Mouse (Mus musculus) WW6 (cell line): ENCODE data around the gene Mief1.

Experiments used
- DNase-seq: peaks from one replicate; pipeline ENCODE4 v3.0.0-alpha.2; 2013; ENCODE audit warnings: low read depth, low spot score

The Mief1 gene

GRCm38 (mm10) chr15:80263610-80264575 is 30.1 kb downstream of the Mief1 start, which contains the start of gene Rps19bp1:
TSS of gene Rps19bp1 (minus strand) at chr15:80264315.
- peak; percentile 88 for DNase-seq

- DNase-seq: no peak
Measured at GRCm38 (mm10) chr15:80266281-80266680, 32.5 kb downstream of the Mief1 start.

- DNase-seq: no peak
Measured at GRCm38 (mm10) chr15:80271858-80272396, 38.1 kb downstream of the Mief1 start.

- no peak for DNase-seq
Measured at GRCm38 (mm10) chr15:80277107-80277506, 43.3 kb downstream of the Mief1 start.

GRCm38 (mm10) chr15:80277625-80278024 is 43.8 kb downstream of the Mief1 start:
- DNase-seq: no peak

- no peak for DNase-seq
Measured at GRCm38 (mm10) chr15:80278121-80278759, 44.4 kb downstream of the Mief1 start.

- DNase-seq: no peak
Measured at GRCm38 (mm10) chr15:80279053-80279452, 45.2 kb downstream of the Mief1 start.

- no peak for DNase-seq
Measured at GRCm38 (mm10) chr15:80280646-80281045, 46.8 kb downstream of the Mief1 start.

GRCm38 (mm10) chr15:80286851-80287415 is 53.1 kb downstream of the Mief1 start, which contains the start of gene Cacna1i:
TSS of gene Cacna1i (plus strand) at chr15:80287238.
- no peak for DNase-seq

- DNase-seq: no peak
Measured at GRCm38 (mm10) chr15:80288036-80288435, 54.2 kb downstream of the Mief1 start.

- DNase-seq: peak; percentile 89
Measured at GRCm38 (mm10) chr15:80289436-80289835, 55.6 kb downstream of the Mief1 start.

- DNase-seq: no peak
Measured at GRCm38 (mm10) chr15:80297146-80297545, 63.3 kb downstream of the Mief1 start.
